Mouse (Mus musculus): ENCODE data around the gene Aatk.

Gene Aatk

GRCm38 (mm10) chr11:120021367-120021766, 25.6 kb downstream of the Aatk start:
- DNase-seq: no peak

- no peak for DNase-seq
These were observed 27.2 kb downstream of the Aatk start for GRCm38 (mm10) chr11:120019542-120020440.

GRCm38 (mm10) chr11:120017011-120017410, 30.0 kb downstream of the Aatk start:
- no peak for DNase-seq

GRCm38 (mm10) chr11:120014758-120015157, 32.2 kb downstream of the Aatk start:
- DNase-seq: no peak

- DNase-seq: peak; percentile 88
These were observed 33.7 kb downstream of the Aatk start for GRCm38 (mm10) chr11:120013174-120013711.

- DNase-seq: no peak
These were observed 34.3 kb downstream of the Aatk start for GRCm38 (mm10) chr11:120012702-120013101.

GRCm38 (mm10) chr11:120011761-120012560, 35.0 kb downstream of the Aatk start:
- peak; percentile 56 for DNase-seq

GRCm38 (mm10) chr11:120011114-120011760, 35.7 kb downstream of the Aatk start:
- DNase-seq: no peak

- DNase-seq: no peak
These were observed 37.0 kb downstream of the Aatk start for GRCm38 (mm10) chr11:120009937-120010336.

- DNase-seq: no peak
These were observed 38.0 kb downstream of the Aatk start for GRCm38 (mm10) chr11:120008956-120009355.

GRCm38 (mm10) chr11:120008501-120008900, 38.5 kb downstream of the Aatk start:
- no peak for DNase-seq

GRCm38 (mm10) chr11:120007496-120008080, 39.4 kb downstream of the Aatk start:
- no peak for DNase-seq

GRCm38 (mm10) chr11:120005434-120006317, 41.3 kb downstream of the Aatk start:
- DNase-seq: no peak

GRCm38 (mm10) chr11:120002634-120003220, 44.2 kb downstream of the Aatk start:
- no peak for DNase-seq

GRCm38 (mm10) chr11:120002041-120002440, 44.9 kb downstream of the Aatk start:
- DNase-seq: no peak

GRCm38 (mm10) chr11:119997351-119997750, 49.6 kb downstream of the Aatk start:
- DNase-seq: no peak

GRCm38 (mm10) chr11:119991338-119991678, 55.7 kb downstream of the Aatk start:
- peak; percentile 94 for DNase-seq

GRCm38 (mm10) chr11:119990658-119991337, 56.2 kb downstream of the Aatk start:
- peak; percentile 50 for DNase-seq

GRCm38 (mm10) chr11:119989115-119989564, 57.8 kb downstream of the Aatk start:
- DNase-seq: peak; percentile 82

GRCm38 (mm10) chr11:119988391-119988790, 58.6 kb downstream of the Aatk start:
- DNase-seq: no peak

GRCm38 (mm10) chr11:119987876-119988275, 59.1 kb downstream of the Aatk start:
- DNase-seq: no peak

All from lung, postnatal 10 days (tissue).